Mouse (Mus musculus): ENCODE data around the gene Rnf10. TPM values are rescaled to one million over a fixed set of nuclear protein-coding genes. Genes with fewer than 3 reads are reported as not detected.

The Rnf10 gene
- polyA plus RNA-seq, 1 experiment = 177 TPM

DNA sequence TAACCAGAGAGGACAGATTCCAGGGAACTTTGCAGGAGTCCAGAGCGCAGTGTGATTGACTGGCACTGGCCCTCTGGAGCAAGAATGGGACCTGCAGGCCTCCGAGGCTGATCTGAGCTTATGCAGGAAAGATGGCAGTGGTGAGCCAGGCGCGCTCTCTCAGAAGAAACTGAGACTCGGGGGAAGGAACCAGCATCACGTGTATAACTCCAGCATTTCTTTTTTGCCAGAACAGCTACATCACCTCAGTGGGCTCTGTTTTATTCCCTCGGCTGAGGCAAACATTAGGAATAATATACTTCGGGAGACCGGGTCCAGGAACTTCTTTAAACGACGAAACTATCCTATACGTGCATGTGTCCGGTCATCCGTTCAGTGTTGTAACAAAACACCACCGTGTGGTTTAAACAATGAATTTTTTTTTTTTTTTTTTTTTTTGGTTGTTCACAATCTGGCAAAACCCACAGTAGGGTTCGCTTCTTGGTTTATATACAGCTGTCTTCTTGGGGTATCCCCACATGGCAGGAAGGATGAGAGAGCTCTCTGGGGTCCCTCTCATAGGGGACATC, 41.1 kb downstream of the Rnf10 start:
- peaks cover 4% of the 10 kb centered on the region for H3K4me1 ChIP-seq (ENCODE audit: control insufficient read depth, insufficient read depth, low read length)
- no peak overlapping the region for H3K4me3 ChIP-seq (ENCODE audit: insufficient read depth, low read length)
- TF ChIP-seq CTCF (IDR thresholded peaks at IDR 0.05; ENCODE audit: extremely low read depth, insufficient read depth, low read length) (no peak), POLR2A (IDR thresholded peaks at IDR 0.05; ENCODE audit: extremely low read depth, insufficient read depth, low read length) (0 out of 2 replicates have a peak, but pooled peaks have one; percentile 6)
- 0 out of 2 replicates have a peak overlapping the region, but pooled peaks have one; percentile 20 for H3K27ac ChIP-seq (ENCODE audit: insufficient read depth, low read length)

DNA sequence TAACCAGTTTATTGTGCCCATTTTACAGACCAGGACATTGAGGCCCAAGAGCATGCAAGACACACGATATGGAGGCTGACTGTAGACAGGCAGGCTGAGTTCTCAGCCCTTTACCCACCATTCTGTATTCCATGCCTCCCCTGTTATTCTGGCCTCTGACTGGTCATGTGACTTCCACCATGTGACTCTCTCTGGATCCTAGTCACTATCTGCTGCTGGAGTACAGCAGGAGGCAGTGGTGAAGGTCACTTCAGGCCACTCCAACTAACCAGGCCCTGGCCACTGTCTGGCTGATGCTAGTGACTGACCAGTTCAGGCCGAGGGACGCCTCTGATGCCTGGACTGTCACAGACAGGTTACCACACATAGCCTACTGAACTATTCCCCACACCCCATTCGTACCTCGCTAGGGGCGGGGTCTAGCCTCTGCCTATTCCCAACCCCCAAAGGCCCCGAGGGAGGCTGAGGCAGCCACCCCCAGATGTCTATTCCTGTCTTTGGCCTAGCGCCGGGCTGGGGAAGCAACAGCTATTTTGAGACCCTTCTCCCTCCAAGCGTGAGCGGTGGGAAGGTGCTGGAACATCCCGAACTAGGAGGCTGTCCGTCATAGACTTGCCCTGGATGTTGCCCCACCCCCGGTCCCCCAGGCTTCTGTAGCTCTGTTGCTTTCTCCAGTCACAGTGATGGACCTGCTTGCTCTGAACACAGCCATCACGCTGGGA, 41.7 kb downstream of the Rnf10 start:
- TF ChIP-seq CTCF (IDR thresholded peaks at IDR 0.05; ENCODE audit: extremely low read depth, insufficient read depth, low read length) = no peak
- TF ChIP-seq POLR2A (IDR thresholded peaks at IDR 0.05; ENCODE audit: extremely low read depth, insufficient read depth, low read length) = no peak
- H3K4me1 ChIP-seq (ENCODE audit: control insufficient read depth, insufficient read depth, low read length) = peaks cover 4% of the 10 kb centered on the region
- 0 out of 2 replicates have a peak overlapping the region, but pooled peaks have one; percentile 16 for H3K27ac ChIP-seq (ENCODE audit: insufficient read depth, low read length)
- H3K4me3 ChIP-seq (ENCODE audit: insufficient read depth, low read length) = no peak overlapping the region

DNA sequence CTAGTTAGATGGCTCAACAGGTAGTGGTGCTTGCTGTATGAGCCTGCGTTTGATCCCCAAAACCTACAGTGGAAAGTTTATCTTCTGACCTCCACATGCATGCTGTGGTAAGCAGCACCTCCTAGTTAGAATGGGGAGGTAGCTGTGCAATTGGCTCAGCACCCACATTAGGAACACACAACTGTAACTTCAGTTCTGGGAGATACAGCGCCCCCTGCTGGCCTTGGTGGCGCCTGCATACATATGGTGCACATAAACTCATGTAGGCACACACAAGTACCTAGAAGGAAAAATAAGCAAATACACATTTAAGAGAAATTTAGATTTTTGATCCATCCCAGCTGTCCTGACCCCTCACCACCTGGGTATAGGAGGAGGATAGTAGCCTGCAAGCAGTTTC, 50.2 kb downstream of the Rnf10 start:
- Histone ChIP-seq H3K4me3 (ENCODE audit: insufficient read depth, low read length) (no peak overlapping the region), H3K27ac (ENCODE audit: insufficient read depth, low read length) (no peak overlapping the region), H3K4me1 (ENCODE audit: control insufficient read depth, insufficient read depth, low read length) (peaks cover 3% of the 10 kb centered on the region; the same call in 1 of the 2 replicates)
- TF ChIP-seq POLR2A (IDR thresholded peaks at IDR 0.05; ENCODE audit: extremely low read depth, insufficient read depth, low read length) (no peak), CTCF (IDR thresholded peaks at IDR 0.05; ENCODE audit: extremely low read depth, insufficient read depth, low read length) (no peak)

DNA sequence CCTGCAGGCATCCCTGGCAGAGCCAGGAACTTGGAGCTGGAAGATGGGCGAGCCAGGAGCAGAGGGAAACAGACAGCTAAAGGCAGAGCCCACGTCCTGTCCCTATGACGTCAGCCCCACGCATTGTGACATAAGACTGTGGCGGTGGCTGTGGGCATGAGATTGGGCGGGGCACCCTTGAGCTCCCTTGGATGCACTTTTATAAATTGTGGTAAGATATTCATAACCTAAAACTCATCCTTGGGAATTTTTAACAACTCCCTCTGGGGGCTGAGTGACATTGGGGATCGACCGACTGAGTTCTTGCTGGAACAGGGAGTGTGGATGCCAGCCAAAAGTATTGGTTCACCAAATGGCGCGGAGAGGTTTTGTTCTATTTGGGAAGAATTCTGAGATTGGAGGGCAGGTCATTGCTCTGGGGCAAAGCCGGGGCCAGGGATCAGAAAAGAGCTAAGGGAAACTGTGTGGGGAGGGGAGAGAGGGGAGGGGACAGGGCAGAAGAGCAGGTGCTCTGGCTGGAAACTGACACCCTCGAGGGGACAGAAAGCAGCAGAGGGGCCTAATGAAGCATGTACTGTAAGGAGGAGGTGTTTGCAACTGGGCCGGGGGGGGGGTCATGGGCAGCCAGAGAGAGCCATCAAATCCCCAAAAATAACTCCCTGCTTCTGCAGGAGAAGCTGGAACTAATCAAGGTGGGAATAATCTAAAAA, 51.6 kb downstream of the Rnf10 start:
- Histone ChIP-seq H3K27ac (ENCODE audit: insufficient read depth, low read length) (no peak overlapping the region; the same call in 1 of the 2 replicates), H3K4me3 (ENCODE audit: insufficient read depth, low read length) (no peak overlapping the region), H3K4me1 (ENCODE audit: control insufficient read depth, insufficient read depth, low read length) (peaks cover 3% of the 10 kb centered on the region; the same call in 1 of the 2 replicates)
- peak; percentile 22; the same call in 1 of the 2 replicates for TF ChIP-seq POLR2A (IDR thresholded peaks at IDR 0.05; ENCODE audit: extremely low read depth, insufficient read depth, low read length)
- no peak for TF ChIP-seq CTCF (IDR thresholded peaks at IDR 0.05; ENCODE audit: extremely low read depth, insufficient read depth, low read length)

DNA sequence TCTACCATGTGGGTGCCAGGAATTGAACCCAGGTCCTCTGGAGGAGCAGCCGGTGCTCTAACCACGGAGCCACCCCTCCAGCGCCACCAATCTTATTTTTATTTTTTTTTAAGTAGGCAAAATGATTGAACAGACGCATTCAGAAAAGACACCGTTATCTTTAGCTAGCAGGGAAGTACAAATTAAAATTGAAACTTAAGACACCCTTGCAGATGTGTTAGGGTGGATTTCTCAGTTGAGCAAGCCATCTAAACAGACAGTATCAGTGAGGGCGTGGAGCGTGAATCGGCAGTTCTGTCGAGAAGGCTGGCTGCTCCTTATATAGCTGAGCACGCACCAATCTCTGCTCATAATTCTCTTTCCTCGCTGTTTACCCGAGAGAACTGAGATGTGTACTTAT, 54.7 kb downstream of the Rnf10 start:
- Histone ChIP-seq H3K4me1 (ENCODE audit: control insufficient read depth, insufficient read depth, low read length) (peaks cover 4% of the 10 kb centered on the region), H3K27ac (ENCODE audit: insufficient read depth, low read length) (0 out of 2 replicates have a peak overlapping the region, but pooled peaks have one; percentile 39), H3K4me3 (ENCODE audit: insufficient read depth, low read length) (no peak overlapping the region)
- TF ChIP-seq CTCF (IDR thresholded peaks at IDR 0.05; ENCODE audit: extremely low read depth, insufficient read depth, low read length) (no peak), POLR2A (IDR thresholded peaks at IDR 0.05; ENCODE audit: extremely low read depth, insufficient read depth, low read length) (no peak)

DNA sequence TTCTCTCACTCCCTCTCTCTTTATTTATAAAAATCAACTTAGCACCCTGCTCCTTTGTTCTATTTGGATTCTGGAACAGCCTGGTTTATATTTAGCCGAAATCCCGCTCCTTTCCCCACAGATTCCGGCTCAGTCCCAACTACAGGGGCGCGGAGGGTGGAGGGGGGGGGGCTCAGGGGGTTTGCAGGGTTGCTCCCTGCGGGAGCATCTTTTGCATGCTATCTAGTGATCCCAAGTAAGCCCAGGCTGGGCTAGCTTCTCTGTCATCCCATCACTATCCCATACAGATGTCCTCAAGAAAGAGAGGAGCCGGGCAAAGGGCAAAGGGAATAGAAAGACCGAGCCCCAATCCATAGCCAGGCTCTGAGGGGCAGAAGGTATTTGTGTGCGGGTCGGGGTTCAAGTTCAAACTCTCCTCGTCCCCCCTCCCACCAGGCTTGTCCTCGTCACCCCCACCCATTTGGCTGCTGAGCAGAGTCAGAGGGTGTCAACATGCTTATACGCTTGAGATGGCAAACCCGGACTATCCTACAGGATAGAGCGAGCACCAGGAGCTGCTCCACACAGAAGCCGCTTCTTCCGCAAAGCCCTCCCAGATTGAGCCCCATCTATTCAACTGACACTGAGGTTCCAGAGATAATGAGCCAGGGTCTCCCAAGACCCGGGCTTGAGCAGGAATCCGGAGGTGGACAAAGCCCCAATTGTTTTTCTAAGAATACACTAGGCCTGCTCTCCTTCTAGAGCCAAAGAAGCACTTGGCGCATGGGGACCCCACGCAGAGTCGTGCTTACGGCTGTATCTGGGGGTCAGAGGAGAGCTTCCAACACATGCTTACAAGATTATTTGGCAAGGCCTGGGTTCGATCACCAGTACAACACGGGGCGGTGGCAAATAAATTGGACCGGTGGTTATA, 57.2 kb downstream of the Rnf10 start:
- H3K4me1 ChIP-seq (ENCODE audit: control insufficient read depth, insufficient read depth, low read length) = peaks cover 3% of the 10 kb centered on the region
- H3K27ac ChIP-seq (ENCODE audit: insufficient read depth, low read length) = peak overlapping the region; percentile 46; the same call in 1 of the 2 replicates
- TF ChIP-seq POLR2A (IDR thresholded peaks at IDR 0.05; ENCODE audit: extremely low read depth, insufficient read depth, low read length) = no peak
- no peak for TF ChIP-seq CTCF (IDR thresholded peaks at IDR 0.05; ENCODE audit: extremely low read depth, insufficient read depth, low read length)
- peak overlapping the region; percentile 44 for H3K4me3 ChIP-seq (ENCODE audit: insufficient read depth, low read length)

DNA sequence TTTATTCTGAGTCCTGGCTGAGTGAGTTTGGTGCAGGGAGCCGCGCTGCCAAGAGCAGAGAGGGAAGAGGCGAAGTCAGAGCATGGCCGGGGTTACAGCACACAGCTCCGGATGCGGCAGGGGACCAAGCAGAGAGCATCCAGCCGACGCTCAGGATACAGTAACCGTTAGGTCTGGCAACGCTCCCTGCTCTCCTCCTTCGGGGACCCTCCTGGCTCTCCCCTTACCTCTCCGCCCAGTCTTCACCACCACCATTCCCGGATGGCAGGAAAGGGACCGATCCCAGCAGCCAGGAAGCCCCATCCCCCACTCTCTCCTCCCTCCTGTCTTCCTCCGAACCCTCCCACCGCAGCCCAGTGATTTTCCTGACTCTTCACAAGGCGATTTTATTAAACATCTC, 57.8 kb downstream of the Rnf10 start:
- Histone ChIP-seq H3K27ac (ENCODE audit: insufficient read depth, low read length) (peak overlapping the region; percentile 88), H3K4me3 (ENCODE audit: insufficient read depth, low read length) (peak overlapping the region; percentile 44), H3K4me1 (ENCODE audit: control insufficient read depth, insufficient read depth, low read length) (peaks cover 2% of the 10 kb centered on the region; the same call in 1 of the 2 replicates)
- peak; percentile 41; the same call in 1 of the 2 replicates for TF ChIP-seq POLR2A (IDR thresholded peaks at IDR 0.05; ENCODE audit: extremely low read depth, insufficient read depth, low read length)
- no peak for TF ChIP-seq CTCF (IDR thresholded peaks at IDR 0.05; ENCODE audit: extremely low read depth, insufficient read depth, low read length)

DNA sequence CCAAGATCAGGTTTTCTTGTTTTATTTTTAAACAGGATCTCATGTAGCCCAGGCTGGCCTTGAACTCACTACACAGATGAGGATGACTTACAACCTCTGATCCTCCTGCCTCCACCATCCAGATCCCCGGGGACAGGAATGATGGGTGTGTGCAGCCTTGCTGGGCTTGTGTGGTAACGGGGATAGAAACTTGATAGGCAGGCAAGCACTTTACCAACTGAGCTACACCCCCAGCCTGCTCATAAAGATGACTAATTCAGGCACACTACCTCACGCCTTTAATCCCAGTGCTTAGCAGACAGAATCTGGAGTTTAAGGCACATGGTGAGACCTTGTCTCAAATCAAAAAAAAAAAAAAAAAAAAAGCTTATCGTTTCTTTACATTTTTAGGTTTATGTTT, 59.8 kb downstream of the Rnf10 start:
- no peak overlapping the region for H3K4me3 ChIP-seq (ENCODE audit: insufficient read depth, low read length)
- TF ChIP-seq POLR2A (IDR thresholded peaks at IDR 0.05; ENCODE audit: extremely low read depth, insufficient read depth, low read length) (no peak), CTCF (IDR thresholded peaks at IDR 0.05; ENCODE audit: extremely low read depth, insufficient read depth, low read length) (no peak)
- H3K27ac ChIP-seq (ENCODE audit: insufficient read depth, low read length) = peak overlapping the region; percentile 91; the same call in 1 of the 2 replicates

More for the DNA sequence above, 59.8 kb downstream of the Rnf10 start:
- peaks cover 4% of the 10 kb centered on the region for H3K4me1 ChIP-seq (ENCODE audit: control insufficient read depth, insufficient read depth, low read length)

Measured in cortical plate, adult 2 months (tissue).